Mouse (Mus musculus): Measurements from ENCODE around the gene Commd1.

DNA sequence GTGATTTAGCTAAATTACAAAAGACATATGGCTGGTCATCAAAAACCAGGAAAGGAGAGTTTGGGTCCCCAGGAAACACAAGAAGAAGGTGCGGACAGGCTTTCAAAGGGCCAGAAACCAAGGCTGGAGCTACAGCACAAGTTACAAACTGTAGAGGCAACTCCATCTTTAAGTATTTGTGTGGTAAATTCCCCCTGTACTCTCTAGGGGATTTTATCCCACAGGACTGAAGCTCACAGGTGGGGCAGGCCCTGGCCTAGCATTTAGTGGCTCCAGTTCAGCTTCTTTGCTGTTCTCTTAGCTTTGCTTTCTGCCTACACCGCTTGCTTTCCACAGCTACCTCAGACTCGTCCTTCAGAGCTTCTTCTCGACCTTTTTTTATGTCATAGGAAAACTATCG, 114.5 kb downstream of the Commd1 start:
- no peak for TF ChIP-seq CTCF (conservative IDR thresholded peaks at IDR 0.05; ENCODE audit: low read length)
- no peak for TF ChIP-seq POU5F1 (IDR thresholded peaks at IDR 0.05; ENCODE audit: borderline replicate concordance, low read length)
- TF ChIP-seq NANOG (IDR thresholded peaks at IDR 0.05; ENCODE audit: borderline replicate concordance, low read length), result no peak
